Mouse (Mus musculus) hindbrain, embryonic 10.5 days (tissue): Measurements from ENCODE around the gene Olfr1427. TPM values are rescaled to one million over a fixed set of nuclear protein-coding genes. Genes with fewer than 3 reads are reported as not detected.

Experiments used
- polyA plus RNA-seq: library from polyadenylated mRNA; unstranded; fragments of >200 nt; fragmentation: Nextera tagmentation; extraction: Ambion mirVana; gene quantifications from 2 replicates; pipeline ENCODE4 v1.2.1, GENCODE M21; 2016

Gene Olfr1427
- polyA plus RNA-seq, 1 experiment from 2014 or later, result not detected

Other genes with a start within 250 kb of the Olfr1427 start
- gene Olfr1418, start 242.3 kb downstream of the Olfr1427 start, polyA plus RNA-seq, result not detected in 2 replicates
- not detected in 2 replicates for gene Olfr1419, start 228.2 kb downstream of the Olfr1427 start, polyA plus RNA-seq
- gene Olfr1420, start 216.8 kb downstream of the Olfr1427 start, polyA plus RNA-seq, result 0.07 TPM in 1 of 2 replicates, not detected in the other
- gene Patl1, start 190.9 kb downstream of the Olfr1427 start, polyA plus RNA-seq, result 22.2 and 23.7 TPM in 2 replicates
- 2.9 and 3.1 TPM in 2 replicates for gene Osbp, start 137.4 kb downstream of the Olfr1427 start, polyA plus RNA-seq
- 0.03 and 0.04 TPM in 2 replicates for gene Olfr1423, start 62.0 kb downstream of the Olfr1427 start, polyA plus RNA-seq
- not detected in 2 replicates for gene Olfr1424, start 40.7 kb downstream of the Olfr1427 start, polyA plus RNA-seq
- not detected in 2 replicates for gene Olfr1425, start 25.6 kb downstream of the Olfr1427 start, polyA plus RNA-seq
- gene Olfr1426, start 11.3 kb downstream of the Olfr1427 start, polyA plus RNA-seq, result not detected in 2 replicates
- gene Olfr1428, start 12.6 kb upstream of the Olfr1427 start, polyA plus RNA-seq, result not detected in 2 replicates
- gene Olfr76, start 19.9 kb upstream of the Olfr1427 start, polyA plus RNA-seq, result not detected in 2 replicates
- not detected in 2 replicates for gene Olfr1555-ps1, start 66.8 kb upstream of the Olfr1427 start, polyA plus RNA-seq
- not detected in 2 replicates for gene Olfr1431, start 97.3 kb upstream of the Olfr1427 start, polyA plus RNA-seq
- gene Olfr1432, start 129.3 kb upstream of the Olfr1427 start, polyA plus RNA-seq, result not detected in 2 replicates
- not detected in 2 replicates for gene Olfr262, start 138.3 kb upstream of the Olfr1427 start, polyA plus RNA-seq
- gene Olfr235, start 157.7 kb upstream of the Olfr1427 start, polyA plus RNA-seq, result not detected in 2 replicates
- not detected in 2 replicates for gene Olfr1434, start 176.5 kb upstream of the Olfr1427 start, polyA plus RNA-seq
- not detected in 2 replicates for gene Olfr1436, start 195.8 kb upstream of the Olfr1427 start, polyA plus RNA-seq
- not detected in 2 replicates for gene Olfr1437, start 221.8 kb upstream of the Olfr1427 start, polyA plus RNA-seq
- not detected in 2 replicates for gene Olfr1438-ps1, start 232.6 kb upstream of the Olfr1427 start, polyA plus RNA-seq